8 mouse cellular contexts compared by ENCODE assay signal in genomic region chr10:77522746-77523145, GRCm38 (mm10). TPM values are rescaled to one million over a fixed set of nuclear protein-coding genes. Genes with fewer than 3 reads are reported as not detected.
DNase-seq lines count a peak whose midpoint lies in the region; ATAC-seq and TF ChIP-seq lines count a peak whose summit lies in the region.

No protein-coding gene starts in this region.

- no peak for TF ChIP-seq POLR2A in CH12.LX (IDR thresholded peaks at IDR 0.05; ENCODE audit: low read depth, low read length)

- WGBS in heart, embryonic 11.5 days (ENCODE audit: insufficient replicate concordance) = 52% methylated on average over 12 of the region's 12 CpGs
- WGBS in forebrain, postnatal 0 days = 51% methylated on average over 12 of the region's 12 CpGs
- WGBS in liver, postnatal 0 days (ENCODE audit: insufficient replicate concordance) = 51% methylated on average over 12 of the region's 12 CpGs

- no peaks in the 10 kb centered on the region for H3K79me2 ChIP-seq in CH12.LX (replicated peaks; ENCODE audit: control insufficient read depth, extremely low read depth, insufficient read depth, poor library complexity, severe bottlenecking)

- in situ Hi-C loops in CH12.LX (cut with MboI; ENCODE audit: low pct_ligation_motif_present, low pct_unique_long_range_greater_than_20kb, low sequenced_read_pairs) = no loop called here

- dilution Hi-C loops in CH12.LX (cut with MboI; ENCODE audit: extremely low pct_ligation_motif_present, extremely low pct_unique_long_range_greater_than_20kb, low sequenced_read_pairs) = no loop called here

- no peak for DNase-seq in heart, adult 9 months (ENCODE audit: low spot score in 2 of 2)
- no peak for DNase-seq in CH12.LX (ENCODE audit: extremely low read depth)
- no peak for DNase-seq in forebrain, postnatal 0 days
- no peak for DNase-seq in liver, postnatal 0 days
- DNase-seq in urinary bladder, postnatal 14 days (ENCODE audit: low spot score) = no peak
- DNase-seq in cerebellum, postnatal 10 days = no peak
- no peak for DNase-seq in right cerebral cortex, adult 2 months (ENCODE audit: low spot score in 2 of 2)

- peaks cover 10% of the 10 kb centered on the region for H3K4me1 ChIP-seq in heart, embryonic 11.5 days (ENCODE audit: control insufficient read depth, insufficient read depth, low read length)
- peaks cover 13 to 66% of the 10 kb centered on the region in 2 experiments for H3K4me1 ChIP-seq in CH12.LX (ENCODE audit: control insufficient read depth in 1 of 2, insufficient read depth in 2 of 2)
- H3K4me1 ChIP-seq in forebrain, postnatal 0 days (ENCODE audit: insufficient read depth) = no peaks in the 10 kb centered on the region
- H3K4me1 ChIP-seq in liver, postnatal 0 days (ENCODE audit: insufficient read depth) = peaks cover 4% of the 10 kb centered on the region; the same call in 1 of the 2 replicates

- no peak for TF ChIP-seq RAD21 in CH12.LX (IDR thresholded peaks at IDR 0.05; ENCODE audit: low read depth, low read length)

- H3K36me3 ChIP-seq in heart, embryonic 11.5 days (ENCODE audit: control insufficient read depth, insufficient read depth, low read length) = no peaks in the 10 kb centered on the region
- peaks cover 0 to 6% of the 10 kb centered on the region in 2 experiments for H3K36me3 ChIP-seq in CH12.LX (replicated peaks in 1 of 2; ENCODE audit: control insufficient read depth in 1 of 2, insufficient read depth in 1 of 2, low read length in 1 of 2)
- H3K36me3 ChIP-seq in forebrain, postnatal 0 days (ENCODE audit: insufficient read depth) = no peaks in the 10 kb centered on the region
- no peaks in the 10 kb centered on the region for H3K36me3 ChIP-seq in liver, postnatal 0 days (replicated peaks; ENCODE audit: insufficient read depth, low read length)

- H3K9me3 ChIP-seq in heart, embryonic 11.5 days (replicated peaks; ENCODE audit: control insufficient read depth, low read length) = no peaks in the 10 kb centered on the region
- H3K9me3 ChIP-seq in CH12.LX (replicated peaks; ENCODE audit: low read length) = peaks cover 3% of the 10 kb centered on the region
- no peaks in the 10 kb centered on the region for H3K9me3 ChIP-seq in forebrain, postnatal 0 days (ENCODE audit: low read length)
- no peaks in the 10 kb centered on the region for H3K9me3 ChIP-seq in liver, postnatal 0 days (ENCODE audit: low read length)

- peak overlapping the region; percentile 32 for H3K4me3 ChIP-seq in heart, embryonic 11.5 days (ENCODE audit: low read depth, low read length)
- peak overlapping the region in 1 of 3 experiments; percentile 47 for H3K4me3 ChIP-seq in CH12.LX (replicated peaks in 1 of 3; ENCODE audit: low read depth in 2 of 3, low read length in 2 of 3, poor library complexity in 1 of 3)
- H3K4me3 ChIP-seq in forebrain, postnatal 0 days (ENCODE audit: low read depth, low read length) = peak overlapping the region; percentile 35
- H3K4me3 ChIP-seq in liver, postnatal 0 days (ENCODE audit: low read depth, low read length) = peak overlapping the region; percentile 36; the same call in 1 of the 2 replicates

- no peak overlapping the region for H3K27ac ChIP-seq in heart, embryonic 11.5 days (ENCODE audit: low read depth, low read length)
- no peak overlapping the region for H3K27ac ChIP-seq in CH12.LX (ENCODE audit: insufficient read depth, low read depth)
- H3K27ac ChIP-seq in forebrain, postnatal 0 days (ENCODE audit: low read depth, low read length) = no peak overlapping the region
- H3K27ac ChIP-seq in liver, postnatal 0 days (ENCODE audit: low read depth) = peak overlapping the region; percentile 84

- 0 out of 2 replicates have a peak, but pooled peaks cover 2% of the 10 kb centered on the region for H3K27me3 ChIP-seq in heart, embryonic 11.5 days (ENCODE audit: control insufficient read depth, insufficient read depth, low read length)
- no peaks in the 10 kb centered on the region for H3K27me3 ChIP-seq in CH12.LX (replicated peaks)
- no peaks in the 10 kb centered on the region for H3K27me3 ChIP-seq in forebrain, postnatal 0 days (ENCODE audit: insufficient read depth, low read length)
- no peaks in the 10 kb centered on the region for H3K27me3 ChIP-seq in liver, postnatal 0 days (ENCODE audit: insufficient read depth, low read length)

- peak overlapping the region; percentile 73 for H3K4me2 ChIP-seq in heart, embryonic 11.5 days
- H3K4me2 ChIP-seq in CH12.LX (ENCODE audit: insufficient read depth, low read depth, poor library complexity, severe bottlenecking) = peak overlapping the region; percentile 46; the same call in 1 of the 2 replicates
- H3K4me2 ChIP-seq in forebrain, postnatal 0 days (ENCODE audit: low read depth) = peak overlapping the region; percentile 53
- H3K4me2 ChIP-seq in liver, postnatal 0 days (ENCODE audit: low read depth, low read length) = peak overlapping the region; percentile 69

- TF ChIP-seq EP300 in CH12.LX (IDR thresholded peaks at IDR 0.05; ENCODE audit: low read length) = no peak
- TF ChIP-seq EP300 in liver, postnatal 0 days (IDR thresholded peaks at IDR 0.05; ENCODE audit: low read depth) = no peak

- no peak for TF ChIP-seq CTCF in CH12.LX (conservative IDR thresholded peaks at IDR 0.05 in 1 of 2, IDR thresholded peaks at IDR 0.05 in 1 of 2; ENCODE audit: low read depth in 2 of 2, low read length in 2 of 2)
- TF ChIP-seq CTCF in forebrain, postnatal 0 days (IDR thresholded peaks at IDR 0.05; ENCODE audit: low read depth) = no peak
- no peak for TF ChIP-seq CTCF in liver, postnatal 0 days (IDR thresholded peaks at IDR 0.05; ENCODE audit: low read depth)

- ATAC-seq in heart, embryonic 11.5 days (replicated peaks; ENCODE audit: insufficient number of reproducible peaks, low FRiP score, low TSS enrichment) = no peak
- ATAC-seq in forebrain, postnatal 0 days = peak; percentile 54; the same call in 1 of the 2 replicates
- no peak for ATAC-seq in liver, postnatal 0 days

- H3K9ac ChIP-seq in heart, embryonic 11.5 days (ENCODE audit: low read depth, low read length) = peak overlapping the region; percentile 47; the same call in 1 of the 2 replicates
- H3K9ac ChIP-seq in CH12.LX (ENCODE audit: insufficient read depth, low read depth) = 0 out of 2 replicates have a peak overlapping the region, but pooled peaks have one; percentile 20
- H3K9ac ChIP-seq in forebrain, postnatal 0 days = peak overlapping the region; percentile 44
- no peak overlapping the region; the same call in 1 of the 2 replicates for H3K9ac ChIP-seq in liver, postnatal 0 days (replicated peaks)

TF ChIP-seq in CH12.LX, 34 proteins besides CTCF, POLR2A, EP300 and RAD21:
- TF ChIP-seq ZKSCAN1 (IDR thresholded peaks at IDR 0.05; ENCODE audit: borderline replicate concordance, low read depth, low read length) (no peak), MXI1 (IDR thresholded peaks at IDR 0.05; ENCODE audit: low read depth, low read length) (no peak), MYC (IDR thresholded peaks at IDR 0.05; ENCODE audit: low read depth, low read length) (no peak), TCF12 (IDR thresholded peaks at IDR 0.05; ENCODE audit: low read depth, low read length) (no peak), MAZ (IDR thresholded peaks at IDR 0.05; ENCODE audit: low read depth, low read length) (no peak), MAX (IDR thresholded peaks at IDR 0.05; ENCODE audit: low read length) (no peak), USF2 (conservative IDR thresholded peaks at IDR 0.05; ENCODE audit: low read depth, low read length) (no peak), ZC3H11A (IDR thresholded peaks at IDR 0.05; ENCODE audit: low read depth, low read length) (no peak), GABPA (IDR thresholded peaks at IDR 0.05; ENCODE audit: insufficient replicate concordance, low read depth, low read length) (no peak), CHD2 (IDR thresholded peaks at IDR 0.05; ENCODE audit: low read length) (no peak), E2F4 (IDR thresholded peaks at IDR 0.05; ENCODE audit: insufficient replicate concordance, low read depth, low read length) (no peak)

RNA-seq across cellular contexts. Expression of gene Fam207a, which starts 7.2 kb away (rescaled TPM):
- 26.2 and 28.1 TPM in 2 replicates for polyA plus RNA-seq in heart, embryonic 11.5 days (2014; fragmentation: Nextera tagmentation; extraction: Ambion mirVana)
- total RNA-seq in CH12.LX (2012; rRNA removed) (46.1 and 56.1 TPM in 2 replicates), CH12.LX (2014; rRNA removed) (42.4 and 43.1 TPM in 2 replicates)
- polyA plus RNA-seq in CH12.LX (2012; ENCODE audit: insufficient read length, low read depth) = 65.4 and 88.6 TPM in 2 replicates
- total RNA-seq in forebrain, postnatal 0 days (2014; rRNA removed) = 42.2 and 43.2 TPM in 2 replicates
- polyA plus RNA-seq in forebrain, postnatal 0 days (2015; fragmentation: Nextera tagmentation; extraction: Ambion mirVana) = 30.4 and 34.9 TPM in 2 replicates
- 14.8 and 15.5 TPM in 2 replicates for polyA plus RNA-seq in liver, postnatal 0 days (2015; fragmentation: Nextera tagmentation; extraction: Ambion mirVana)

RNA-seq across cellular contexts. Expression of gene Itgb2, which starts 7.3 kb away (rescaled TPM):
- 2.3 and 2.4 TPM in 2 replicates for polyA plus RNA-seq in heart, embryonic 11.5 days (2014; fragmentation: Nextera tagmentation; extraction: Ambion mirVana)
- total RNA-seq in CH12.LX (2012; rRNA removed) = 32.2 and 32.6 TPM in 2 replicates
- 40.2 and 40.3 TPM in 2 replicates for total RNA-seq in CH12.LX (2014; rRNA removed)
- polyA plus RNA-seq in CH12.LX (2012; ENCODE audit: insufficient read length, low read depth) = 52.2 and 54.1 TPM in 2 replicates
- total RNA-seq in forebrain, postnatal 0 days (2014; rRNA removed) = 0.77 and 1.1 TPM in 2 replicates
- 0.86 and 1.2 TPM in 2 replicates for polyA plus RNA-seq in forebrain, postnatal 0 days (2015; fragmentation: Nextera tagmentation; extraction: Ambion mirVana)
- polyA plus RNA-seq in liver, postnatal 0 days (2015; fragmentation: Nextera tagmentation; extraction: Ambion mirVana) = 18.7 and 23.1 TPM in 2 replicates

RNA-seq across cellular contexts. Expression of gene Pttg1ip, which starts 58.8 kb away (rescaled TPM):
- polyA plus RNA-seq in heart, embryonic 11.5 days (2014; fragmentation: Nextera tagmentation; extraction: Ambion mirVana) = 108 and 113 TPM in 2 replicates
- total RNA-seq in CH12.LX (2012; rRNA removed) (20.7 and 21.7 TPM in 2 replicates), CH12.LX (2014; rRNA removed) (24.2 and 25.3 TPM in 2 replicates)
- 18.9 and 20.3 TPM in 2 replicates for polyA plus RNA-seq in CH12.LX (2012; ENCODE audit: insufficient read length, low read depth)
- 69.6 and 98.3 TPM in 2 replicates for total RNA-seq in forebrain, postnatal 0 days (2014; rRNA removed)
- polyA plus RNA-seq in forebrain, postnatal 0 days (2015; fragmentation: Nextera tagmentation; extraction: Ambion mirVana) = 67.1 and 74.2 TPM in 2 replicates
- 126 and 129 TPM in 2 replicates for polyA plus RNA-seq in liver, postnatal 0 days (2015; fragmentation: Nextera tagmentation; extraction: Ambion mirVana)
